Mouse (Mus musculus) intestine, embryonic 15.5 days (tissue): ENCODE measurements around the gene Coro2b. TPM values are rescaled to one million over a fixed set of nuclear protein-coding genes. Genes with fewer than 3 reads are reported as not detected.

Experiments
- ATAC-seq: fragments of 200-750 bp; cut with Nextera tagmentation; 2 replicates; pipeline ENCODE4 v1.8.0; 2017; ENCODE audit warnings: moderate TSS enrichment, moderate library complexity
- H3K27ac ChIP-seq: fragments of 300-500 bp; sonication (generic); 2 replicates; pipeline ENCODE4 v1.5.1; 2015; ENCODE audit warnings: mild to moderate bottlenecking, inconsistent platforms
- H3K27me3 ChIP-seq: fragments of 300-500 bp; sonication (generic); replicated peaks from 2 replicates; pipeline ENCODE4 v1.6.1; 2015; ENCODE audit warnings: inconsistent platforms
- H3K36me3 ChIP-seq: fragments of 300-500 bp; sonication (generic); 2 replicates; pipeline ENCODE4 v1.6.1; 2015; ENCODE audit warnings: inconsistent platforms
- H3K4me1 ChIP-seq: fragments of 300-500 bp; sonication (generic); replicated peaks from 2 replicates; pipeline ENCODE4 v1.6.1; 2015; ENCODE audit warnings: inconsistent platforms
- H3K4me2 ChIP-seq: fragments of 300-500 bp; sonication (generic); replicated peaks from 2 replicates; pipeline ENCODE4 v1.6.1; 2015; ENCODE audit warnings: mild to moderate bottlenecking, inconsistent platforms
- H3K4me3 ChIP-seq: fragments of 300-500 bp; sonication (generic); replicated peaks from 2 replicates; pipeline ENCODE4 v1.5.1; 2015; ENCODE audit warnings: inconsistent platforms
- H3K9ac ChIP-seq: fragments of 300-500 bp; sonication (generic); 2 replicates; pipeline ENCODE4 v1.6.1; 2015; ENCODE audit warnings: inconsistent platforms
- H3K9me3 ChIP-seq: fragments of 300-500 bp; sonication (generic); 2 replicates; pipeline ENCODE4 v1.6.1; 2016; ENCODE audit warnings: inconsistent platforms
- WGBS: fragments of 180-500 bp; shearing (Covaris S2); methylation state at CpG from one replicate; pipeline ENCODE4 v1.1.7; 2015; 5-methylcytosine and 5-hydroxymethylcytosine counted together
- polyA plus RNA-seq: library from polyadenylated mRNA; unstranded; fragments of >200 nt; fragmentation: Nextera tagmentation; extraction: Ambion mirVana; gene quantifications from 2 replicates; pipeline ENCODE4 v1.2.1, GENCODE M21; 2015

Gene Coro2b
- polyA plus RNA-seq, 1 experiment from 2014 or later: 7.6 TPM

GRCm38 (mm10) chr9:62438755-62439101, 98.1 kb downstream of the Coro2b start:
- no peaks in the 10 kb centered on the region for H3K9me3 ChIP-seq
- peak overlapping the region; percentile 70 for H3K27ac ChIP-seq
- WGBS: 28% methylated on average over 3 of the region's 3 CpGs
- no peak overlapping the region for H3K4me2 ChIP-seq
- H3K4me3 ChIP-seq: no peak overlapping the region
- H3K9ac ChIP-seq: no peak overlapping the region
- H3K4me1 ChIP-seq: peaks cover 14% of the 10 kb centered on the region
- H3K27me3 ChIP-seq: no peaks in the 10 kb centered on the region
- no peaks in the 10 kb centered on the region for H3K36me3 ChIP-seq
- ATAC-seq: peak; percentile 89

GRCm38 (mm10) chr9:62438085-62438754, 98.6 kb downstream of the Coro2b start:
- no peak overlapping the region for H3K9ac ChIP-seq
- H3K9me3 ChIP-seq: no peaks in the 10 kb centered on the region
- H3K27me3 ChIP-seq: no peaks in the 10 kb centered on the region
- no peak overlapping the region for H3K4me2 ChIP-seq
- H3K4me1 ChIP-seq: peaks cover 14% of the 10 kb centered on the region
- no peak; the same call in 1 of the 2 replicates for ATAC-seq
- 81% methylated on average over 5 of the region's 5 CpGs for WGBS
- H3K27ac ChIP-seq: peak overlapping the region; percentile 70
- no peaks in the 10 kb centered on the region for H3K36me3 ChIP-seq
- no peak overlapping the region for H3K4me3 ChIP-seq

DNA sequence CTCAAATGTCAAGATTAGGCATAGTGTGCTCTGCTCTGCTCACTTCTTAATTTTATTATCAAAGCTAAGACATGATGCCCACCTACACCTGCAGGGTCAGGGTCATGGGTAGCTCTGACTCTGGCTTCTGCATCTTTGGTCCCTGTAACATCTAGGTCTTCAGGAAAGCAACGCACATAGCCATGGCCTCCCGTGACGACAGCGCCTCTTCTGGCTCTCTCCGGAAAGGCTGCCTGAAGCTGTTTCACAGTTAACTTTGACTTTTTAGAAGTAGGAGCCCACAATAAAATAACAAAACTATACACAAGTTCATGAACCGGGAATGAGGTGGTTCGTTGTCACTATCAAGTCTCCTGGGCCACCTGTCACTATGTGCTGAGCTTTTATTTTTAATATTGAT, 99.4 kb downstream of the Coro2b start:
- H3K9ac ChIP-seq: no peak overlapping the region
- no peaks in the 10 kb centered on the region for H3K9me3 ChIP-seq
- H3K27ac ChIP-seq: no peak overlapping the region
- peaks cover 14% of the 10 kb centered on the region for H3K4me1 ChIP-seq
- no peak for ATAC-seq
- H3K4me3 ChIP-seq: no peak overlapping the region
- no peak overlapping the region for H3K4me2 ChIP-seq
- 89% methylated on average over 7 of the region's 7 CpGs for WGBS
- no peaks in the 10 kb centered on the region for H3K27me3 ChIP-seq
- H3K36me3 ChIP-seq: no peaks in the 10 kb centered on the region

- Histone ChIP-seq H3K4me2 (peak overlapping the region; percentile 41), H3K4me1 (peaks cover 14% of the 10 kb centered on the region), H3K27me3 (no peaks in the 10 kb centered on the region), H3K27ac (peak overlapping the region; percentile 64), H3K9ac (no peak overlapping the region), H3K4me3 (no peak overlapping the region), H3K36me3 (no peaks in the 10 kb centered on the region), H3K9me3 (no peaks in the 10 kb centered on the region)
- WGBS: 7% methylated on average over 12 of the region's 12 CpGs
- ATAC-seq: peak; percentile 78
Measured at GRCm38 (mm10) chr9:62435613-62436318, 101.1 kb downstream of the Coro2b start.

DNA sequence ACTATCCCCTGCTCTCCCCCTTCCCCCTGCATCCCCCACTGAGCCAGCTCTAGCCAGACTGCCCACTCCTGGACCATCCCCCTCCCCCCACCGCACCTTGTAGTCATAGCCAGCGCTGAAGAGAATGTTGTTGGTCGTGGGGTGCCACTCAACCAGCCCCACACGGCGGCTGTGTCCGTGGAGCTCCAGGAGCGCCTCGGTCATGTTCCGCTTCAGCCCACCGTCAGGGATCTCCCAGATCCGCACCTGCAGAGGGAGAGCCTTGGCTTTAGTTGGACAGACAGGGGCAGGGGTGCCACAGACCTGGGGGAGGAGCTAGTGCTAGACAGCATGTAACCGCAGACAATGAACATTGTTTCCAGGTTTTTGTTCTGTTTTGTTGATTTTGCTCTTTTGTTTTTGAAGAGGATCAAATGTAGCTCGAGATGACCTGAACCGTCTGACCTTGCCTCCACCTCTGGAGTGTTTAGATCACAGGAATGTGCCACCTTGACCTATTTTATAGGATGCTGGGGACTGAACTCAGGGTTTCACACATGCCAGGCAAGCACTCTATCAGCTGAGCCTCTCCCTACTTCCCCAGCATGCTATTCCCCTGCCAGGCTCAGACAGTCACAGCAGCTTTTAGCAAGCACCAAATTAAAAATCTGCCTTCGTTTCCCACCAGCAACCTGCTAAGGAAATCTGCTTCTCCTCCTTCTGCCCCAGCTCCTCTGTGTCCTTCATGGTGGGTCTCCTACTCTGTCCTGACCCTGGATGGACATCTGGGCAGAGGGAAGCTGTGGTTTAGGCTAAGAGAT, 104.4 kb downstream of the Coro2b start:
- peaks cover 10% of the 10 kb centered on the region for H3K4me1 ChIP-seq
- WGBS: 76% methylated on average over 15 of the region's 15 CpGs

GRCm38 (mm10) chr9:62430741-62431140, 106.1 kb downstream of the Coro2b start:
- H3K4me3 ChIP-seq: no peak overlapping the region
- H3K27ac ChIP-seq: no peak overlapping the region
- H3K9me3 ChIP-seq: no peaks in the 10 kb centered on the region
- peaks cover 5% of the 10 kb centered on the region; the same call in 1 of the 2 replicates for H3K4me1 ChIP-seq
- ATAC-seq: no peak
- no peak overlapping the region for H3K4me2 ChIP-seq
- H3K27me3 ChIP-seq: no peaks in the 10 kb centered on the region
- no peaks in the 10 kb centered on the region for H3K36me3 ChIP-seq
- 83% methylated on average over 4 of the region's 4 CpGs for WGBS
- H3K9ac ChIP-seq: no peak overlapping the region

More for the DNA sequence above, 104.4 kb downstream of the Coro2b start:
- Histone ChIP-seq H3K9me3 (no peaks in the 10 kb centered on the region), H3K27me3 (no peaks in the 10 kb centered on the region), H3K4me3 (no peak overlapping the region), H3K27ac (no peak overlapping the region), H3K36me3 (no peaks in the 10 kb centered on the region), H3K9ac (no peak overlapping the region), H3K4me2 (no peak overlapping the region)
- no peak for ATAC-seq

DNA sequence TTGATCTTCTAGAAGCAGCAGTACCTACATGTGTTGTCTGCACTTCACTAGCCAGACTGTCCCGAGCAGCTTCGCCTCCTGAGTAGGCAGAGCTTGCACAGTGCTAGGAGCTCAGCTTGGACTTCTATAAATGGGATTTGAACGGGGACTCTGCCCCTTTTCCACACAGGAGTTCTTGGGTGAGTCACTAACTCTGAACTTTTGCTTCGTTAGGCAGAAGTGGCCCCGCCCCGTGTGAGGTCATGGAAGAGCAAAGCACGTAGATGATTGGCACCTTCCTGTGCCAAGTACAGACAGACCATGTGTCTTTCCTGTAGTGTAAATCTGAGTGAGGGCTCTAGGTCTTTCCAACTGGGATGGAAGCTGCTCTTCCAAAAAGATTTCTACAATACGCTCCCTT, 109.8 kb downstream of the Coro2b start:
- peak; percentile 80 for ATAC-seq
- 74% methylated on average over 8 of the region's 8 CpGs for WGBS
- no peak overlapping the region for H3K27ac ChIP-seq

GRCm38 (mm10) chr9:62426531-62426930, 110.3 kb downstream of the Coro2b start:
- Histone ChIP-seq H3K27ac (no peak overlapping the region), H3K27me3 (no peaks in the 10 kb centered on the region), H3K4me1 (peaks cover 4% of the 10 kb centered on the region), H3K36me3 (no peaks in the 10 kb centered on the region), H3K9me3 (no peaks in the 10 kb centered on the region), H3K9ac (no peak overlapping the region), H3K4me3 (no peak overlapping the region), H3K4me2 (no peak overlapping the region)
- 94% methylated on average over 6 of the region's 6 CpGs for WGBS
- no peak for ATAC-seq

More for the DNA sequence above, 109.8 kb downstream of the Coro2b start:
- no peaks in the 10 kb centered on the region for H3K9me3 ChIP-seq
- H3K4me3 ChIP-seq: no peak overlapping the region
- H3K27me3 ChIP-seq: no peaks in the 10 kb centered on the region
- no peak overlapping the region for H3K9ac ChIP-seq
- no peak overlapping the region for H3K4me2 ChIP-seq
- H3K4me1 ChIP-seq: peaks cover 4% of the 10 kb centered on the region; the same call in 1 of the 2 replicates
- no peaks in the 10 kb centered on the region for H3K36me3 ChIP-seq

GRCm38 (mm10) chr9:62426021-62426420, 110.8 kb downstream of the Coro2b start:
- Histone ChIP-seq H3K36me3 (no peaks in the 10 kb centered on the region), H3K27me3 (no peaks in the 10 kb centered on the region), H3K9me3 (no peaks in the 10 kb centered on the region), H3K27ac (no peak overlapping the region), H3K9ac (no peak overlapping the region), H3K4me1 (peaks cover 8% of the 10 kb centered on the region), H3K4me3 (no peak overlapping the region), H3K4me2 (no peak overlapping the region)
- 87% methylated on average over 19 of the region's 19 CpGs for WGBS
- no peak for ATAC-seq

DNA sequence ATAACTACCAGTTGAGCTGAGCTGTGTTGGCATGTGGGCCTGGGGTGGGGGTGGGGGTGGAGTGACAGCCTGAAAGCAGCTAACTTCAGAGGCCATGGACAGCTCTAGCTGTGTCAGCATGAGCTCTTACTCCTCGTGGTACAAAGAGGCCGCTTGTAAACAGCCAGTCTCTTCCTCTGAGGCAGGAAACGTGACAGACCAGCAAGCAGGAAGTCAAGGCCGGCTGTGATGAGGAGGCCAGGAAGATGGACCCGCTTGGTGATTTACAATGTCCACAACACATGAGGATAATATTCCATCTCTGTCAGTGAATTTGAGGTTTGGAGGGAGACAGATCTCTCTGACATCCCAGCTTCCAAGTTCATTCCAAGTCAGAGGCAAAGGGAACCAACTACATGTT, 111.6 kb downstream of the Coro2b start:
- Histone ChIP-seq H3K9me3 (no peaks in the 10 kb centered on the region), H3K4me3 (no peak overlapping the region), H3K4me1 (peaks cover 14% of the 10 kb centered on the region), H3K27ac (no peak overlapping the region), H3K36me3 (no peaks in the 10 kb centered on the region), H3K27me3 (no peaks in the 10 kb centered on the region), H3K9ac (no peak overlapping the region), H3K4me2 (no peak overlapping the region)
- ATAC-seq: no peak
- 45% methylated on average over 5 of the region's 5 CpGs for WGBS

DNA sequence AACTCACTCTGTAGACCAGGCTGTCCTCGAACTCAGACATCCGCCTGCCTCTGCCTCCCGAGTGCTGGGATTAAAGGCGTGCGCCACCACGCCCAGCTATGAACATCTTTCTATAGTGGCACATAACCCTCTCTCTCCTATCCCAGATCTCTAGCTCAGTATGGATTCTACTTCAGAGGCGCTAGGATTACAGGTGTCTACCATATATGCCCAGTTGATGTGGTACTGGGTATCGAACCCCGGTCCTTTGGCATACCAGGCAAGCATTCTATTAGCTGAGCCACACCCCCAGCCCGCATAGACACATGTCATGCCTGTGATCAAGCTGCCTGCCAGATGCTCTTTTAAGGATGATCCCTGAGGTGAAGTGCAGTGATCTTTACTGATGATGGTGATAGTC, 113.0 kb downstream of the Coro2b start:
- H3K27me3 ChIP-seq: no peaks in the 10 kb centered on the region
- H3K4me1 ChIP-seq: peaks cover 14% of the 10 kb centered on the region
- no peak overlapping the region for H3K4me2 ChIP-seq
- no peaks in the 10 kb centered on the region for H3K36me3 ChIP-seq
- no peak overlapping the region for H3K4me3 ChIP-seq
- no peak overlapping the region for H3K27ac ChIP-seq
- WGBS: 94% methylated on average over 10 of the region's 10 CpGs
- ATAC-seq: no peak
- no peak overlapping the region for H3K9ac ChIP-seq
- H3K9me3 ChIP-seq: no peaks in the 10 kb centered on the region

DNA sequence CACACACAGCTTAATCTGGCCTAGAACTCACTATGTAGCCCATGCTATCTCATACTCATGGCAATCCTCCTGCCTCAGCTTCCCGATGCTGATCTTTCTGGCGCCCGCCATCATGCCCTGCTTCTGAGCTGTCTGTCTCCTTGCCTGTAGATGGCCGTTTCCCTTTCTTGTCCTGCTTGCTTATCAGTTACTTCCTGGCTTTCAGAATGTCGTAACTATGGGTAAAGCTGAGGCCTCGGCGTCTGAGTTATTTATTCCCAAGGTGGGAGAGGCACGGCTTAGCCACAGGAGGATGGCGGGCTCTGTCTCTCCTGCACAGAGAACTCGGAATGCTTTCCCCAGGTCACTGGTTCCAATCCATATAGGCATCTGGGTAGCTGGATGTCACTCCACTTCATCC, 113.9 kb downstream of the Coro2b start:
- Histone ChIP-seq H3K4me1 (peaks cover 14% of the 10 kb centered on the region), H3K27me3 (no peaks in the 10 kb centered on the region), H3K9me3 (no peaks in the 10 kb centered on the region), H3K4me2 (no peak overlapping the region), H3K36me3 (no peaks in the 10 kb centered on the region), H3K9ac (no peak overlapping the region), H3K27ac (no peak overlapping the region), H3K4me3 (no peak overlapping the region)
- WGBS: 74% methylated on average over 10 of the region's 10 CpGs
- no peak for ATAC-seq
